Mouse (Mus musculus): ENCODE data around the gene Nagk. TPM values are rescaled to one million over a fixed set of nuclear protein-coding genes. Genes with fewer than 3 reads are reported as not detected.

Gene Nagk
- polyA plus RNA-seq (2016; fragmentation: Nextera tagmentation; extraction: Ambion mirVana): 61.3 and 65.7 TPM in 2 replicates

DNA sequence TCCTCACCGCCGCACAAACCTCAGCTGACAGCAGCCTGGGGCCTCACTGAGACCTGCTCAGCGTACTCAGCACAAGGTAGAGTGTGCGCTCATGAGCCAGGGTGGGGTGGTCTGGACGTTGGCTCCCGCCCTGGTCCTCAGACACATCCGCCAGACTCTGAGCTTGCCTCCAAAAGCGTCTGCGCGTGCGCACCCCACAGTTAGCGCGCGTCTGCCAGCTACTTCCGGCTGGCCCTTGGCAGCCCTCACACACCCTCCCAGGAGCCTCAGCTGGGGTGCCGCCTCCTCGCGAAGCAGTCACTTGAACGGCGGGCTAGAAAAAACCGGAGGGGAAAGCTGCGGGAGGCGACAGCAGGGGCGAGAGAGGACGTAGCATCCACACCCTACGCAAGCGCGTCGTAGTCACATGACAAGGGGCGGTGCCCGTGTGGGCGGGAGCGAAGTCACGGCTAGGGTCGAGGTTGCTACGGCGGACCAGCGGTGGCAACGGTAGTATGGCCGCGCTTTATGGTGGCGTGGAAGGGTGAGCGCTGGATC, at the start of gene Nagk:
Gene Nagk, plus strand, starts transcription at position 223 of the 537 bp plus-strand sequence.
- Histone ChIP-seq H3K4me1 (peaks cover 6% of the 10 kb centered on the region), H3K9me3 (replicated peaks) (no peaks in the 10 kb centered on the region), H3K27ac (peak within 1 kb of the TSS; percentile 96), H3K36me3 (peaks cover 5% of the 10 kb centered on the region; the same call in 1 of the 2 replicates), H3K27me3 (no peaks in the 10 kb centered on the region), H3K9ac (peak within 1 kb of the TSS; percentile 78), H3K4me3 (peak within 1 kb of the TSS; percentile 62), H3K4me2 (replicated peaks) (peak within 1 kb of the TSS; percentile 89)
- under 1% methylated on average over 43 of the region's 43 CpGs for WGBS
- peak; percentile 96 for ATAC-seq (ENCODE audit: low FRiP score)

DNA sequence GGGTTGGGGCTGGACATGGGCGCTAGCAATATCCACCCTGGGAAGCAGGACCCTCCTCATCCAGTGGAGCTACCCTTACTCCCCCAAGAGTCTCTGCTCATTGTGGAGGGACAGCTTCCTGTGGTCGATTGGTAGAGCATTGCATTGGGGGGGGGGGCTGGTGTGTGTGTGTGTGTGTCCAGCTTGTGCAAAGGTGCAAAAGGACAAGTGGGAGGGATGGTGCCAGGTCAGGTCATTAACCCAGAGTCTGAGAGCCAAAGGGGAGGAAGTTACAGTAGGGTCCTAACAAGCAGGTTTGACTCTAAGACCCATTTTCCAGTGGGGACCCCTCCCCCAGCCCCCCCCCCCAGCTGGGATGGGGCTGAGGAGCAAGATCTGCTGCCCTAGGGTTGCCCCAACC, 49.3 kb upstream of the Nagk start:
- Histone ChIP-seq H3K36me3 (no peaks in the 10 kb centered on the region), H3K9ac (no peak overlapping the region), H3K27ac (no peak overlapping the region), H3K4me3 (no peak overlapping the region), H3K9me3 (replicated peaks) (0 out of 2 replicates have a peak, but pooled peaks cover 7% of the 10 kb centered on the region), H3K4me2 (replicated peaks) (no peak overlapping the region), H3K27me3 (peaks cover 60% of the 10 kb centered on the region), H3K4me1 (peaks cover 4% of the 10 kb centered on the region; the same call in 1 of the 2 replicates)
- ATAC-seq (ENCODE audit: low FRiP score): no peak
- 40% methylated on average over 2 of the region's 2 CpGs for WGBS

DNA sequence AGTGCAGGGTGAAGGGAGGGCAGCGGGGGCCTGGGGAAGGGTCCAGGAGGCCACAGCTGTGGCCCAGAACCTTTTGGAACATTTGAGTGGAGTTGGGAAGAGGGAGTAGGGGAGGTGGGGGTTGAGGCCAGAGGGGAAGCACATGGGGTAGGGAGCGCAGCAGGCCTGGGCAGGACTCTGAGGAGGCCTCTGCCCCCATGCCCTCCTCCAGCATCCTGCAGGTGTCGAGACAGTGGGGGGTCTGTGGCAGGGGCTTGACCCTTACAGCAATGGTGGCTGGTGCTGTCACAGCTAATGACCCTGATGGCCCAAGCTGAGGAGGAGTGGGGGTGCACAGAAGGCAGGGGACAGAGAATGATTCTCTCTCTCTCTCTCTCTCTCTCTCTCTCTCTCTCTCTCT, 45.5 kb upstream of the Nagk start:
- Histone ChIP-seq H3K4me3 (no peak overlapping the region), H3K4me2 (replicated peaks) (no peak overlapping the region), H3K9me3 (replicated peaks) (no peaks in the 10 kb centered on the region), H3K36me3 (no peaks in the 10 kb centered on the region), H3K27me3 (peaks cover 74% of the 10 kb centered on the region), H3K4me1 (peaks cover 4% of the 10 kb centered on the region; the same call in 1 of the 2 replicates), H3K9ac (0 out of 2 replicates have a peak overlapping the region, but pooled peaks have one; percentile 1), H3K27ac (no peak overlapping the region)
- ATAC-seq (ENCODE audit: low FRiP score): no peak
- WGBS: 25% methylated on average over 3 of the region's 3 CpGs

DNA sequence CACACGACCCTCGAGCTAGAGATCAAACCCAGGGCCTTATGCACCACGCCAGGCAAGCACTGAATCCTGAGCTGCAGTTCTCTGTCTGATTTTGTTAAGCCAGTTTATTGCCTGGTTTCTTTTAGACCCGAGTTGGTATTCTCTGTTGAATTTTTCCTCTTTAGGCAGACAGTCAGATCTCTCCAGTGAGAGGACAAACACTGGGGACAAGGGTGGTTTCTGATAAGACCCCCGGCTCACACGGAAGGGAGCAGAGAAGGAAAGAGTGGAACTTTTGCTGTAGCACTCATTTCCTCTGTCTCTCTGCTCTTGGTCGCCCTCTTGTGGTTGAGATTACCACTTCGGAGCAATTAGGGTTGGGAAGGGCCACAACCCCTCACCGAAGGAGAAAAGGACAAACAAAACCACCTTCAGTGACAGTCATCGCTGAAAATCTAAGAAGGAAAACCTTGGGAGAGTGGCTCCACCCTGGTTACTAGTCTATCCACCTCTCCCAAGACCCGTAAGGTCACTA, 44.6 kb upstream of the Nagk start:
- Histone ChIP-seq H3K36me3 (no peaks in the 10 kb centered on the region), H3K9ac (no peak overlapping the region), H3K27me3 (peaks cover 73% of the 10 kb centered on the region), H3K9me3 (replicated peaks) (no peaks in the 10 kb centered on the region), H3K4me1 (peaks cover 4% of the 10 kb centered on the region; the same call in 1 of the 2 replicates), H3K4me3 (no peak overlapping the region), H3K27ac (no peak overlapping the region), H3K4me2 (replicated peaks) (no peak overlapping the region)
- ATAC-seq (ENCODE audit: low FRiP score): no peak
- 6% methylated on average over 11 of the region's 11 CpGs for WGBS

DNA sequence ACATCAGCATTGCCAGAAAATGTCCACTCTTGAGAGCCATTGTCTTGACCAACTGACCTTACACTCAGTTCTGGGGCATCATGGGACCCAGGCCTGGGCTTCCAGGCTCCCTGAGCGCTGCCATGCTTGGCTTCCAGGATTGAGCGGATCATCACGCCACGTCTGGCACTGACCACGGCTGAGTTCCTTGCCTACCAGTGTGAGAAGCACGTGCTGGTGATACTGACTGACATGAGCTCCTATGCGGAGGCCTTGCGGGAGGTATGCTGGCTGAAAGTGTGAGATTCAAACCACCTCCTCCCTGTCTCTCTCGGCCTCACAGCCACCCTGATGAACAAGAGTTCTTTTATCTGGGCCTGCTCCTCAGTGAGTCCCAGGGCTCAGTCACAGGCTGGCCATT, 38.7 kb upstream of the Nagk start:
- Histone ChIP-seq H3K4me3 (no peak overlapping the region), H3K27me3 (peaks cover 88% of the 10 kb centered on the region), H3K4me1 (0 out of 2 replicates have a peak, but pooled peaks cover 6% of the 10 kb centered on the region), H3K36me3 (no peaks in the 10 kb centered on the region), H3K9me3 (replicated peaks) (no peaks in the 10 kb centered on the region), H3K27ac (no peak overlapping the region), H3K9ac (no peak overlapping the region), H3K4me2 (replicated peaks) (no peak overlapping the region)
- no peak for ATAC-seq (ENCODE audit: low FRiP score)
- WGBS: 74% methylated on average over 9 of the region's 9 CpGs

DNA sequence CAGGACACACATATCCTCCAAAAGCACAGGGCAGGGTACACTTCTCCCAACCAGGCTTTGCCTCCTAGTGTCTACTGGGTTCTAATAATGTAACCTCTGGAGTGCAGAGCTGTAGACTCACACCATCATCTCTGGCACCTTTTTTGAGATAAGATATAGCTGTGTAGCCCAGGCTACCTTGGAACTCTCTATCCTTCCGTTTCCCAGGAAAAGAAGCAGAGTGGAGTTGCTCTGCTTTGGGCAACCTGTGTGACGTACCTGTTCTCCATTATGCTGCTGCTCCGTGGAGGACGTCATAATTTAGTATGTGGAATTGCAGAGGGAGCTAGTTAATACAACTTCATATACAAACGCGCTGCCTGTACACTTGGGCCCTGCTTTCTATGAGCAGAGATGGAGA, 32.4 kb upstream of the Nagk start, which contains the start of gene Ankrd53:
Gene Ankrd53, plus strand, starts transcription at position 301 of the 400 bp plus-strand sequence.
- Histone ChIP-seq H3K4me3 (peak within 1 kb of the TSS; percentile 24), H3K27me3 (peaks cover 80% of the 10 kb centered on the region), H3K4me2 (replicated peaks) (peak within 1 kb of the TSS; percentile 49), H3K4me1 (peaks cover 12% of the 10 kb centered on the region), H3K9ac (no peak within 1 kb of the TSS), H3K27ac (no peak within 1 kb of the TSS), H3K36me3 (no peaks in the 10 kb centered on the region), H3K9me3 (replicated peaks) (no peaks in the 10 kb centered on the region)
- 23% methylated on average over 6 of the region's 6 CpGs for WGBS
- ATAC-seq (ENCODE audit: low FRiP score): 0 out of 2 replicates have a peak, but pooled peaks have one; percentile 8

DNA sequence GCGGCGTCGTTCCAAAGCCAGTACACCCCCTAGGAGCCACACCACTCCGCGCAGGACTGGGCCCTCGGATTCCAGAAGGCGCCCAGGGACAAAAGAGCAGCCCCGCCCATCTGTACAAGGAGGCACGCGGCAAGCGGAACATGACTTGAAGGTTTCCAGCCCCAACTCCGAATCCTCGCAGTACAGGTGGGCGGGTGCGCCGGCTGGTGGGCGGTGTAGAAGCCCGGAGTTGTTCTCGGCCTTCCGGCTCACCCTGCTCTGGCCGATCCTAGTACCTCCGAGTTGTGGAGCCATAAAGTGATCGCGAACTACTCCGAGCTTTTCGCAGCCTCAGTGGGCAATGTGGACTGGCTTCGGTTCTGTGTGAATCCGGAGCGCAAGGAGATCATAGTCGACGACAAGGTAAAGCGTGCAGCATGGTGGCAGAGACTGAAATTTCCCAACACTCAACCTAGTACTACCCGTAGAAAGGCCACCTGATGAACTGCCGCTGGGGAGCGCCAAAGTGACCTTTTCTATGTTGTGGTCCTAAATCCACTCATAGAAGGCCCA, 31.8 kb upstream of the Nagk start:
- Histone ChIP-seq H3K4me3 (peak overlapping the region; percentile 24), H3K9me3 (replicated peaks) (no peaks in the 10 kb centered on the region), H3K27ac (no peak overlapping the region), H3K27me3 (peaks cover 74% of the 10 kb centered on the region), H3K9ac (no peak overlapping the region), H3K4me1 (peaks cover 11% of the 10 kb centered on the region), H3K36me3 (no peaks in the 10 kb centered on the region), H3K4me2 (replicated peaks) (peak overlapping the region; percentile 49)
- peak; percentile 60; the same call in 1 of the 2 replicates for ATAC-seq (ENCODE audit: low FRiP score)
- WGBS: 1% methylated on average over 35 of the region's 35 CpGs

DNA sequence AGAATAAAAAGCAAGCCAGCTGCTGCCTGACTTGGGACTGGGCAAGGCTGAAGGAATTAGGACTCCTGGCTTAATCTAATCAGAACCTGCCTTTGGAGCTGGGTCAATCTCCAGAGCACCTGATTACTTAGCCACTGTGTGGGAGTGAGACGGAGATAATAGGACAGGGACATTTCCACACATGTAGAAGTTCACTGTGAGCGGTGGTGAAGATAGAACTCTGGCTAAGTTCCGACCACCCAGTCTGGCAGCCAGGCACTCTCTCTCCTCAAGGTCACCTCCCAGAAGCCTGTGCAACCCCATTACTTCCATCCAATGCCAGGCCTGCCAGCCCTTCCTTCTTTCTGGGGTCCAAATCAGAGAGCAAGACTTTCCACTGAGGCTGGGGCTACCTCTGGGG, 27.8 kb upstream of the Nagk start:
- 93% methylated on average over 3 of the region's 3 CpGs for WGBS
- Histone ChIP-seq H3K9ac (no peak overlapping the region), H3K27ac (no peak overlapping the region), H3K4me2 (replicated peaks) (no peak overlapping the region), H3K4me3 (no peak overlapping the region), H3K36me3 (peaks cover 25% of the 10 kb centered on the region), H3K9me3 (replicated peaks) (no peaks in the 10 kb centered on the region), H3K4me1 (peaks cover 6% of the 10 kb centered on the region), H3K27me3 (peaks cover 35% of the 10 kb centered on the region)
- ATAC-seq (ENCODE audit: low FRiP score): no peak

DNA sequence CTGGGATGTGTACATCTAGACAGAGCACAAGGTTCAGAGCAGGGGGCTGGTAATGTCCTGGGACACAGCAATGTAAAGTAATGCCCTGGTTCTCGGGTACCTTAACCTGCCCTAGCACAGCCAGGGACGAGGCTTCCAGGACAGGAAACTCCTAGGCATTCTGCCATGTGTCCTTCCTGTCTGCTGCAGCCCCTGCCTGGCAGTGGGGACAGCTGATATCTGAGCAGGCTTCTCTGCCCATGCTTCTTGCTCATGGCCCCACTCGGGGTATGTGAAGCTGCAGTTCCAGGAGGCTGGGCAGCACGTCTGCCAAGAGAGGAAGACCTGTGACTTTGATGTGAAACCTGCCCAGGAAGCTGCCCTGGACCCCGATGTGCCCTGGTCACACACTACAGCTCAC, 26.3 kb upstream of the Nagk start:
- WGBS: 93% methylated on average over 5 of the region's 5 CpGs
- Histone ChIP-seq H3K9me3 (replicated peaks) (no peaks in the 10 kb centered on the region), H3K4me3 (no peak overlapping the region), H3K4me1 (no peaks in the 10 kb centered on the region; the same call in 1 of the 2 replicates), H3K4me2 (replicated peaks) (no peak overlapping the region), H3K27ac (no peak overlapping the region), H3K27me3 (peaks cover 20% of the 10 kb centered on the region), H3K9ac (no peak overlapping the region), H3K36me3 (peaks cover 34% of the 10 kb centered on the region)
- ATAC-seq (ENCODE audit: low FRiP score): no peak

DNA sequence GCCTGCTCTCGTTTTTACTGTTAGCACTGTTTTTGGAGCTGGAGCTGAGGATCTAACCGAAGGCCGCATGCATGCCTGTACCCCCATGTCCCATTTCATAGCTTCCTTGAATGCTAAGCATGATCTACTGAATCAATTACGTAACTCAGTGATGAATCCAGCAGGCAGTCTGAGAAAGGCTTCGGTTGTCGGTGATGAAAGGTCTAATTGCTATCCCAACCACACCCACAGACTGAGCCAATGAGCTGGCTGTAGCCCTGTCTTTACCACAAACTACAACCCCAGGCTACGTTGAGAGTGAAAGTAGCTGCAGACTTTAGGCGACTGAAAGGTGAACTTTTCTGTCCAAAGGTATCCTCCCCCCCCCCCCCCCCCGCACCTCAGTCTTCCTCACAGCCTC, 20.7 kb upstream of the Nagk start:
- Histone ChIP-seq H3K4me3 (peak overlapping the region; percentile 74), H3K27me3 (no peaks in the 10 kb centered on the region; the same call in 1 of the 2 replicates), H3K4me1 (peaks cover 12% of the 10 kb centered on the region), H3K4me2 (replicated peaks) (peak overlapping the region; percentile 78), H3K9me3 (replicated peaks) (no peaks in the 10 kb centered on the region), H3K9ac (0 out of 2 replicates have a peak overlapping the region, but pooled peaks have one; percentile 89), H3K36me3 (peaks cover 29% of the 10 kb centered on the region), H3K27ac (no peak overlapping the region)
- ATAC-seq (ENCODE audit: low FRiP score): no peak
- WGBS: 72% methylated on average over 9 of the region's 9 CpGs

DNA sequence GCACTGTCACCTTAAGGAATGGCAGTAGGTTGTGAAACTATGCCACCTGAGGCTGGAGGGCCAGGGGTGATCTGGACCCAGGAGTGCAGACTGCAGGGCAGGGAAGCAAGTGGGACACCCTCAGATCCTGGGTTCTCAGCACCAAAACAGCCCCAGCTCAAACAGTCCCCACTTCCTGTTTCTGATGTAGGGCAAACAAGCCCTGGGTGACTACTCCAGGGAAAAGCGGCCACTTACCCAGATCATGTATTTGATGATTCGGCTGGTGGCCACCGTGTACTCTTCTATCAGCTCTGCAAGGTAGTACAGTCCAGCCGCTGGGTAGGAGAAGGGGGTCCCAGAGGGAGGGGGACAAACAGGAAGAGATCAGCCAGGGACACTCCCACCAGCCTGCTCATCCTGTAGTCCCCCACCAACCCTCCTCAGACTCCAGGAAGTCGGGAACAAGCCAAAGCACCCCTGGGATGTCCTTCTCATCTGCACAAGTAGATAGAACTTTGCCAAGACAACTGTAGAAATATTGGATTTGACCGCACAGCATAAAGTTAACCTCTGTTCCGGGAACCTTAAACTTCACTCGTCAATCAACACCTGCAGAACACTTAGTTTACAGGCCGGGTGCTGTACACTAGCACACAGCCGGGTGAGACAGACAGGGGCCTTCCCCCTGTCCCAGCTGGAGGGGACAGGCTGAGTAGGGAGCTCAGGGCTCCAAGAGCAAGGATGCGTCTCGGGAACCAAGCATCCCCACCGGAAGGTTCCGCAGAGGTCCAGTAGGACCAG, 19.8 kb upstream of the Nagk start:
- peak overlapping the region; percentile 78 for H3K4me2 ChIP-seq (replicated peaks)
- peak overlapping the region; percentile 89 for H3K9ac ChIP-seq
- ATAC-seq (ENCODE audit: low FRiP score): peak; percentile 23
- H3K27ac ChIP-seq: peak overlapping the region; percentile 64
- H3K9me3 ChIP-seq (replicated peaks): no peaks in the 10 kb centered on the region
- no peaks in the 10 kb centered on the region; the same call in 1 of the 2 replicates for H3K27me3 ChIP-seq
- peak overlapping the region; percentile 74 for H3K4me3 ChIP-seq
- peaks cover 22% of the 10 kb centered on the region for H3K36me3 ChIP-seq
- 2% methylated on average over 14 of the region's 14 CpGs for WGBS
- H3K4me1 ChIP-seq: peaks cover 12% of the 10 kb centered on the region

Measured in hindbrain, embryonic 12.5 days (tissue).